Mouse (Mus musculus) liver, embryonic 15.5 days (tissue): ENCODE data around the gene Unc79. TPM values are rescaled to one million over a fixed set of nuclear protein-coding genes. Genes with fewer than 3 reads are reported as not detected.

Source experiments
- ATAC-seq: fragments of 200-750 bp; cut with Nextera tagmentation; 2 replicates; pipeline ENCODE4 v1.8.0; 2017; ENCODE audit warnings: moderate number of reproducible peaks, mild to moderate bottlenecking, moderate library complexity; ENCODE audit not compliant: insufficient read depth
- H3K27ac ChIP-seq: fragments of 300-500 bp; sonication (generic); replicated peaks from 2 replicates; pipeline ENCODE4 v1.5.1; 2015; ENCODE audit warnings: mild to moderate bottlenecking, inconsistent platforms
- H3K27me3 ChIP-seq: fragments of 300-500 bp; sonication (generic); 2 replicates; pipeline ENCODE4 v1.6.1; 2015; ENCODE audit warnings: mild to moderate bottlenecking, inconsistent platforms
- H3K36me3 ChIP-seq: fragments of 300-500 bp; sonication (generic); replicated peaks from 2 replicates; pipeline ENCODE4 v1.6.1; 2015; ENCODE audit warnings: moderate library complexity, mild to moderate bottlenecking, inconsistent platforms
- H3K4me1 ChIP-seq: fragments of 300-500 bp; sonication (generic); replicated peaks from 2 replicates; pipeline ENCODE4 v1.6.1; 2015; ENCODE audit warnings: inconsistent platforms
- H3K4me2 ChIP-seq: fragments of 300-500 bp; sonication (generic); 2 replicates; pipeline ENCODE4 v1.6.1; 2015; ENCODE audit warnings: moderate library complexity, mild to moderate bottlenecking, inconsistent platforms
- H3K4me3 ChIP-seq: fragments of 300-500 bp; sonication (generic); replicated peaks from 2 replicates; pipeline ENCODE4 v1.5.1; 2015; ENCODE audit warnings: mild to moderate bottlenecking, inconsistent platforms
- H3K9ac ChIP-seq: fragments of 300-500 bp; sonication (generic); 2 replicates; pipeline ENCODE4 v1.6.1; 2015; ENCODE audit warnings: moderate library complexity, mild to moderate bottlenecking, inconsistent platforms
- H3K9me3 ChIP-seq: fragments of 300-500 bp; sonication (generic); replicated peaks from 2 replicates; pipeline ENCODE4 v1.6.1; 2016; ENCODE audit warnings: inconsistent platforms
- WGBS: fragments of 180-500 bp; shearing (Covaris S2); methylation state at CpG from one replicate; pipeline ENCODE4 v1.1.7; 2015; ENCODE audit warnings: mixed read lengths; ENCODE audit not compliant: insufficient replicate concordance; 5-methylcytosine and 5-hydroxymethylcytosine counted together
- polyA plus RNA-seq: library from polyadenylated mRNA; unstranded; fragments of >200 nt; fragmentation: Nextera tagmentation; extraction: Ambion mirVana; gene quantifications from 2 replicates; pipeline ENCODE4 v1.2.1, GENCODE M21; 2015

Unc79 gene
- polyA plus RNA-seq, 1 experiment from 2014 or later = 0.01 TPM

GRCm38 (mm10) chr12:103080055-103080454 lies 131.4 kb downstream of the Unc79 start:
- 23% methylated on average over 3 of the region's 3 CpGs for WGBS
- no peaks in the 10 kb centered on the region for H3K9me3 ChIP-seq
- no peak for ATAC-seq
- H3K4me2 ChIP-seq = no peak overlapping the region
- no peak overlapping the region for H3K4me3 ChIP-seq
- H3K27me3 ChIP-seq = no peaks in the 10 kb centered on the region
- H3K9ac ChIP-seq = no peak overlapping the region
- no peaks in the 10 kb centered on the region for H3K36me3 ChIP-seq
- H3K27ac ChIP-seq = no peak overlapping the region
- H3K4me1 ChIP-seq = no peaks in the 10 kb centered on the region

GRCm38 (mm10) chr12:103091831-103092230 lies 143.2 kb downstream of the Unc79 start:
- Histone ChIP-seq H3K9ac (no peak overlapping the region), H3K4me1 (no peaks in the 10 kb centered on the region), H3K36me3 (no peaks in the 10 kb centered on the region), H3K27ac (no peak overlapping the region), H3K9me3 (no peaks in the 10 kb centered on the region), H3K4me3 (no peak overlapping the region), H3K27me3 (no peaks in the 10 kb centered on the region), H3K4me2 (no peak overlapping the region)
- no peak for ATAC-seq
- 65% methylated on average over 6 of the region's 6 CpGs for WGBS

GRCm38 (mm10) chr12:103095160-103095559 lies 146.5 kb downstream of the Unc79 start:
- no peak overlapping the region for H3K9ac ChIP-seq
- H3K27ac ChIP-seq = no peak overlapping the region
- H3K36me3 ChIP-seq = no peaks in the 10 kb centered on the region
- H3K27me3 ChIP-seq = no peaks in the 10 kb centered on the region
- no peak overlapping the region for H3K4me2 ChIP-seq
- no peak overlapping the region for H3K4me3 ChIP-seq
- WGBS = 54% methylated on average over 5 of the region's 5 CpGs
- no peaks in the 10 kb centered on the region for H3K9me3 ChIP-seq
- no peaks in the 10 kb centered on the region for H3K4me1 ChIP-seq
- ATAC-seq = no peak

GRCm38 (mm10) chr12:103099185-103099584 lies 150.5 kb downstream of the Unc79 start:
- no peak for ATAC-seq
- WGBS = 48% methylated on average over 1 of the region's 1 CpGs

GRCm38 (mm10) chr12:103100088-103100487 lies 151.4 kb downstream of the Unc79 start:
- Histone ChIP-seq H3K4me2 (no peak overlapping the region), H3K4me1 (no peaks in the 10 kb centered on the region), H3K36me3 (no peaks in the 10 kb centered on the region), H3K27ac (no peak overlapping the region), H3K9ac (no peak overlapping the region), H3K27me3 (no peaks in the 10 kb centered on the region), H3K4me3 (no peak overlapping the region), H3K9me3 (no peaks in the 10 kb centered on the region)
- WGBS = 45% methylated on average over 5 of the region's 5 CpGs
- ATAC-seq = no peak

More at GRCm38 (mm10) chr12:103099185-103099584, 150.5 kb downstream of the Unc79 start:
- Histone ChIP-seq H3K4me1 (no peaks in the 10 kb centered on the region), H3K36me3 (no peaks in the 10 kb centered on the region), H3K27ac (no peak overlapping the region), H3K4me3 (no peak overlapping the region), H3K9me3 (no peaks in the 10 kb centered on the region), H3K9ac (no peak overlapping the region), H3K4me2 (no peak overlapping the region), H3K27me3 (no peaks in the 10 kb centered on the region)

GRCm38 (mm10) chr12:103103041-103103440 lies 154.4 kb downstream of the Unc79 start:
- no peak overlapping the region for H3K27ac ChIP-seq
- WGBS = 36% methylated on average over 2 of the region's 2 CpGs
- no peak for ATAC-seq
- H3K4me1 ChIP-seq = no peaks in the 10 kb centered on the region
- H3K4me3 ChIP-seq = no peak overlapping the region
- no peaks in the 10 kb centered on the region for H3K36me3 ChIP-seq
- H3K27me3 ChIP-seq = no peaks in the 10 kb centered on the region
- H3K9me3 ChIP-seq = no peaks in the 10 kb centered on the region
- no peak overlapping the region for H3K4me2 ChIP-seq
- no peak overlapping the region for H3K9ac ChIP-seq

GRCm38 (mm10) chr12:103103601-103104000 lies 154.9 kb downstream of the Unc79 start:
- H3K36me3 ChIP-seq = no peaks in the 10 kb centered on the region
- H3K9me3 ChIP-seq = no peaks in the 10 kb centered on the region
- 15% methylated on average over 5 of the region's 5 CpGs for WGBS
- no peak overlapping the region for H3K27ac ChIP-seq
- H3K4me2 ChIP-seq = no peak overlapping the region
- H3K27me3 ChIP-seq = no peaks in the 10 kb centered on the region
- no peak overlapping the region for H3K4me3 ChIP-seq
- ATAC-seq = no peak
- H3K9ac ChIP-seq = no peak overlapping the region
- H3K4me1 ChIP-seq = no peaks in the 10 kb centered on the region

- Histone ChIP-seq H3K36me3 (no peaks in the 10 kb centered on the region), H3K4me2 (no peak overlapping the region), H3K27me3 (no peaks in the 10 kb centered on the region), H3K9me3 (no peaks in the 10 kb centered on the region), H3K27ac (no peak overlapping the region), H3K9ac (no peak overlapping the region), H3K4me3 (no peak overlapping the region), H3K4me1 (no peaks in the 10 kb centered on the region)
- 68% methylated on average over 7 of the region's 7 CpGs for WGBS
- no peak for ATAC-seq
Observed at GRCm38 (mm10) chr12:103109301-103109700, 160.6 kb downstream of the Unc79 start.

- 45% methylated on average over 8 of the region's 8 CpGs for WGBS
Observed at GRCm38 (mm10) chr12:103116639-103117038, 168.0 kb downstream of the Unc79 start.

GRCm38 (mm10) chr12:103117517-103118193 lies 169.0 kb downstream of the Unc79 start:
- Histone ChIP-seq H3K9ac (no peak overlapping the region), H3K27ac (no peak overlapping the region), H3K9me3 (no peaks in the 10 kb centered on the region), H3K36me3 (no peaks in the 10 kb centered on the region), H3K27me3 (no peaks in the 10 kb centered on the region), H3K4me1 (no peaks in the 10 kb centered on the region), H3K4me3 (no peak overlapping the region), H3K4me2 (no peak overlapping the region)
- 63% methylated on average over 10 of the region's 10 CpGs for WGBS
- no peak for ATAC-seq

More at GRCm38 (mm10) chr12:103116639-103117038, 168.0 kb downstream of the Unc79 start:
- ATAC-seq = no peak
- H3K27ac ChIP-seq = no peak overlapping the region
- no peaks in the 10 kb centered on the region for H3K36me3 ChIP-seq
- no peaks in the 10 kb centered on the region for H3K4me1 ChIP-seq
- no peak overlapping the region for H3K4me2 ChIP-seq
- no peaks in the 10 kb centered on the region for H3K9me3 ChIP-seq
- no peaks in the 10 kb centered on the region for H3K27me3 ChIP-seq
- H3K4me3 ChIP-seq = no peak overlapping the region
- H3K9ac ChIP-seq = no peak overlapping the region

GRCm38 (mm10) chr12:103121928-103122327 lies 173.3 kb downstream of the Unc79 start:
- no peak overlapping the region for H3K27ac ChIP-seq
- 67% methylated on average over 5 of the region's 5 CpGs for WGBS
- no peak overlapping the region for H3K4me3 ChIP-seq
- H3K9ac ChIP-seq = no peak overlapping the region
- no peaks in the 10 kb centered on the region for H3K4me1 ChIP-seq
- no peak overlapping the region for H3K4me2 ChIP-seq
- H3K36me3 ChIP-seq = no peaks in the 10 kb centered on the region
- H3K9me3 ChIP-seq = no peaks in the 10 kb centered on the region
- no peak for ATAC-seq
- H3K27me3 ChIP-seq = no peaks in the 10 kb centered on the region

GRCm38 (mm10) chr12:103123861-103124260 lies 175.2 kb downstream of the Unc79 start:
- Histone ChIP-seq H3K9ac (no peak overlapping the region), H3K36me3 (no peaks in the 10 kb centered on the region), H3K4me3 (no peak overlapping the region), H3K4me1 (no peaks in the 10 kb centered on the region), H3K27me3 (no peaks in the 10 kb centered on the region), H3K9me3 (no peaks in the 10 kb centered on the region), H3K4me2 (no peak overlapping the region), H3K27ac (no peak overlapping the region)
- no peak for ATAC-seq
- 62% methylated on average over 1 of the region's 1 CpGs for WGBS
